Mouse (Mus musculus) lung, postnatal 10 days (tissue): ENCODE data around the gene Pigs.

ENCODE experiments used
- DNase-seq: peaks from one replicate; pipeline ENCODE4 v3.0.0; 2021

Pigs gene

GRCm38 (mm10) chr11:78367456-78368225 is 39.4 kb downstream of the Pigs start:
- DNase-seq, result no peak

- peak; percentile 59 for DNase-seq
These were observed 42.2 kb downstream of the Pigs start for GRCm38 (mm10) chr11:78370389-78370788.

GRCm38 (mm10) chr11:78371711-78372110 is 43.5 kb downstream of the Pigs start:
- DNase-seq, result no peak

- no peak for DNase-seq
These were observed 44.0 kb downstream of the Pigs start for GRCm38 (mm10) chr11:78372166-78372565.

- DNase-seq, result peak; percentile 58
These were observed 44.4 kb downstream of the Pigs start for GRCm38 (mm10) chr11:78372610-78373009.

GRCm38 (mm10) chr11:78374147-78374546 is 45.9 kb downstream of the Pigs start:
- no peak for DNase-seq

GRCm38 (mm10) chr11:78377549-78378159 is 49.4 kb downstream of the Pigs start:
- no peak for DNase-seq

- no peak for DNase-seq
These were observed 52.1 kb downstream of the Pigs start for GRCm38 (mm10) chr11:78380351-78380750.

GRCm38 (mm10) chr11:78380996-78381395 is 52.8 kb downstream of the Pigs start:
- no peak for DNase-seq

- DNase-seq, result no peak
These were observed 54.1 kb downstream of the Pigs start for GRCm38 (mm10) chr11:78382286-78382685.

- no peak for DNase-seq
These were observed 54.5 kb downstream of the Pigs start for GRCm38 (mm10) chr11:78382701-78383100.

GRCm38 (mm10) chr11:78385776-78386175 is 57.6 kb downstream of the Pigs start:
- no peak for DNase-seq

- DNase-seq, result no peak
These were observed 58.4 kb downstream of the Pigs start, which contains the start of gene Foxn1 for GRCm38 (mm10) chr11:78386508-78387043. TSS of gene Foxn1 (minus strand) at chr11:78386558.
